9 mouse cellular contexts compared by ENCODE assay signal in genomic region chr13:54789561-54790397, GRCm38 (mm10). TPM values are rescaled to one million over a fixed set of nuclear protein-coding genes. Genes with fewer than 3 reads are reported as not detected.
DNase-seq lines count a peak whose midpoint lies in the region; ATAC-seq and TF ChIP-seq lines count a peak whose summit lies in the region.
"Had no signal": no experiment of that assay in that cellular context is flagged by ENCODE, and none has a peak within 500 bp of the region (broad histone marks: within the 10 kb centered on the region; RNA-seq: fewer than 3 reads in every experiment).

No protein-coding gene starts in this region.

- H3K4me1 ChIP-seq in thymus, adult 2 months (replicated peaks; ENCODE audit: control insufficient read depth, insufficient read depth, low read length), result peaks cover 9% of the 10 kb centered on the region
- H3K4me1 ChIP-seq in limb, embryonic 15.5 days, result peaks cover 13% of the 10 kb centered on the region
- peaks cover 20% of the 10 kb centered on the region for H3K4me1 ChIP-seq in midbrain, embryonic 15.5 days

- ATAC-seq in limb, embryonic 15.5 days (ENCODE audit: insufficient number of reproducible peaks, low FRiP score, low TSS enrichment, low read depth), result 0 out of 2 replicates have a peak, but pooled peaks have one; percentile 5
- peak; percentile 58 for ATAC-seq in midbrain, embryonic 15.5 days (replicated peaks)

- TF ChIP-seq CTCF in thymus, adult 2 months (IDR thresholded peaks at IDR 0.05; ENCODE audit: borderline replicate concordance, control insufficient read depth, extremely low read depth, insufficient read depth, low read length, poor library complexity), result no peak

- no peak overlapping the region for H3K27ac ChIP-seq in thymus, adult 2 months (ENCODE audit: control insufficient read depth, insufficient read depth, low read length)
- no peak overlapping the region for H3K27ac ChIP-seq in limb, embryonic 15.5 days
- H3K27ac ChIP-seq in midbrain, embryonic 15.5 days, result 0 out of 2 replicates have a peak overlapping the region, but pooled peaks have one; percentile 40

- no peak for TF ChIP-seq POLR2A in thymus, adult 2 months (IDR thresholded peaks at IDR 0.05; ENCODE audit: control insufficient read depth, extremely low read depth, insufficient read depth, low read length, poor library complexity)

- peaks cover 6% of the 10 kb centered on the region for H3K27me3 ChIP-seq in thymus, adult 2 months (ENCODE audit: control insufficient read depth, insufficient read depth, low read length)
- peaks cover 47% of the 10 kb centered on the region for H3K27me3 ChIP-seq in limb, embryonic 15.5 days
- peaks cover 10% of the 10 kb centered on the region for H3K27me3 ChIP-seq in midbrain, embryonic 15.5 days (replicated peaks)

- H3K9me3 ChIP-seq in limb, embryonic 15.5 days, result no peaks in the 10 kb centered on the region
- no peaks in the 10 kb centered on the region for H3K9me3 ChIP-seq in midbrain, embryonic 15.5 days

- WGBS in thymus, adult 2 months, result 4% methylated on average over 38 of the region's 38 CpGs
- WGBS in limb, embryonic 15.5 days, result 1% methylated on average over 38 of the region's 38 CpGs
- WGBS in midbrain, embryonic 15.5 days, result under 1% methylated on average over 37 of the region's 38 CpGs

- no peaks in the 10 kb centered on the region for H3K36me3 ChIP-seq in thymus, adult 2 months (ENCODE audit: control insufficient read depth, insufficient read depth, low read length)
- no peaks in the 10 kb centered on the region for H3K36me3 ChIP-seq in limb, embryonic 15.5 days
- no peaks in the 10 kb centered on the region for H3K36me3 ChIP-seq in midbrain, embryonic 15.5 days (replicated peaks)

- peak overlapping the region; percentile 38 for H3K4me3 ChIP-seq in thymus, adult 2 months (ENCODE audit: control insufficient read depth, insufficient read depth, low read length)
- peak overlapping the region; percentile 51 for H3K4me3 ChIP-seq in limb, embryonic 15.5 days
- H3K4me3 ChIP-seq in midbrain, embryonic 15.5 days, result peak overlapping the region; percentile 61

- H3K9ac ChIP-seq in limb, embryonic 15.5 days, result 0 out of 2 replicates have a peak overlapping the region, but pooled peaks have one; percentile 18
- H3K9ac ChIP-seq in midbrain, embryonic 15.5 days, result peak overlapping the region; percentile 57

- H3K4me2 ChIP-seq in limb, embryonic 15.5 days, result peak overlapping the region; percentile 93
- H3K4me2 ChIP-seq in midbrain, embryonic 15.5 days, result peak overlapping the region; percentile 97

- no peak for DNase-seq in thymus, adult 2 months
- no peak for DNase-seq in thymus, postnatal 25 days
- DNase-seq in cerebellum, adult 9-10 months, result peak; percentile 89
- DNase-seq in gastrocnemius, postnatal 10 days, result peak; percentile 56
- DNase-seq in induced T-regulatory cell, adult 2 months (ENCODE audit: low read depth), result peak; percentile 56
- peak; percentile 83 for DNase-seq in testis, postnatal 10 days (ENCODE audit: low spot score)

RNA-seq across cellular contexts. Expression of gene Tspan17, which starts 0.6 kb away (rescaled TPM):
- polyA plus RNA-seq in thymus, adult 2 months (2012; rRNA removed), result 6.3 and 6.4 TPM in 2 replicates
- 10 to 100 TPM; 23.0 to 26.8 TPM for total RNA-seq in gastrocnemius, postnatal 10 days (2021)
- 7.8 and 8.0 TPM in 2 replicates for polyA plus RNA-seq in limb, embryonic 15.5 days (2015; fragmentation: Nextera tagmentation; extraction: Ambion mirVana)
- polyA plus RNA-seq in midbrain, embryonic 15.5 days (2015; fragmentation: Nextera tagmentation; extraction: Ambion mirVana), result 49.3 and 54.0 TPM in 2 replicates

RNA-seq across cellular contexts. Expression of gene Eif4e1b, which starts 6.0 kb away (rescaled TPM):
- not detected in 2 replicates for polyA plus RNA-seq in thymus, adult 2 months (2012; rRNA removed)
- total RNA-seq in gastrocnemius, postnatal 10 days (2021), result not detected
- not detected in 2 replicates for polyA plus RNA-seq in limb, embryonic 15.5 days (2015; fragmentation: Nextera tagmentation; extraction: Ambion mirVana)
- not detected in 2 replicates for polyA plus RNA-seq in midbrain, embryonic 15.5 days (2015; fragmentation: Nextera tagmentation; extraction: Ambion mirVana)
- total RNA-seq: neutrophil, adult 5-6 weeks had no signal

RNA-seq across cellular contexts. Expression of gene Sncb, which starts 23.4 kb away (rescaled TPM):
- 0.53 and 1.6 TPM in 2 replicates for polyA plus RNA-seq in thymus, adult 2 months (2012; rRNA removed)
- 1 to 10 TPM in 1 of 2 experiments, under 1 TPM in 1; 0.40 to 1.1 TPM for total RNA-seq in gastrocnemius, postnatal 10 days (2021)
- 0.12 and 0.49 TPM in 2 replicates for polyA plus RNA-seq in limb, embryonic 15.5 days (2015; fragmentation: Nextera tagmentation; extraction: Ambion mirVana)
- polyA plus RNA-seq in midbrain, embryonic 15.5 days (2015; fragmentation: Nextera tagmentation; extraction: Ambion mirVana), result 56.0 and 56.4 TPM in 2 replicates
- total RNA-seq: neutrophil, adult 5-6 weeks had no signal

RNA-seq across cellular contexts. Expression of gene Gprin1, which starts 40.1 kb away (rescaled TPM):
- 0.18 and 0.19 TPM in 2 replicates for polyA plus RNA-seq in thymus, adult 2 months (2012; rRNA removed)
- total RNA-seq in gastrocnemius, postnatal 10 days (2021), result under 1 TPM; 0.47 to 0.63 TPM
- 0.15 and 0.20 TPM in 2 replicates for polyA plus RNA-seq in limb, embryonic 15.5 days (2015; fragmentation: Nextera tagmentation; extraction: Ambion mirVana)
- polyA plus RNA-seq in midbrain, embryonic 15.5 days (2015; fragmentation: Nextera tagmentation; extraction: Ambion mirVana), result 26.0 and 32.7 TPM in 2 replicates
- total RNA-seq: neutrophil, adult 5-6 weeks had no signal

Comparison
In these comparisons a context has a peak if more than half of its experiments do, and no peak if none do; other contexts are left out.
1. DNase-seq: peak in cerebellum, adult 9-10 months (single experiment), gastrocnemius, postnatal 10 days (single experiment), induced T-regulatory cell, adult 2 months (single experiment) and testis, postnatal 10 days (single experiment); none in thymus, adult 2 months (single experiment) and thymus, postnatal 25 days (single experiment).
2. RNA of gene Sncb, which starts 23.4 kb away (polyA plus RNA-seq): 56.0 to 56.4 TPM in midbrain, embryonic 15.5 days; 0.53 to 1.6 TPM in thymus, adult 2 months and 0.12 to 0.49 TPM in limb, embryonic 15.5 days; every median in the first group is over 10 times any median in the second.
3. Peak in every context shown above with its lines, with median percentiles within 50 percentile points of each other: H3K4me3 ChIP-seq.